Mouse (Mus musculus) liver, adult 2 months (tissue): Measurements from ENCODE around the gene Il1r1. TPM values are rescaled to one million over a fixed set of nuclear protein-coding genes. Genes with fewer than 3 reads are reported as not detected.

Experiments used
- DNase-seq: peaks from one replicate; pipeline ENCODE4 v3.0.0-alpha.2; 2011; ENCODE audit warnings: low read depth, low spot score; ENCODE audit errors: extremely low read depth
- H3K27ac ChIP-seq: fragments of 200-500 bp; replicated peaks from 2 replicates; pipeline ENCODE4 v1.5.1; 2012; ENCODE audit warnings: low read depth, mild to moderate bottlenecking, control low read depth, inconsistent platforms, low read length; ENCODE audit not compliant: insufficient read depth
- H3K27me3 ChIP-seq: fragments of 200-500 bp; 2 replicates; pipeline ENCODE4 v1.6.1; 2012; ENCODE audit warnings: mild to moderate bottlenecking, moderate library complexity, low read length, inconsistent platforms; ENCODE audit not compliant: control insufficient read depth, insufficient read depth
- H3K36me3 ChIP-seq: fragments of 200-500 bp; 2 replicates; pipeline ENCODE4 v1.6.1; 2012; ENCODE audit warnings: low read length, inconsistent platforms; ENCODE audit not compliant: control insufficient read depth, insufficient read depth
- H3K4me1 ChIP-seq: fragments of 200-500 bp; 2 replicates; pipeline ENCODE4 v1.6.1; 2011; ENCODE audit warnings: low read length; ENCODE audit not compliant: control insufficient read depth, insufficient read depth
- H3K4me3 ChIP-seq: fragments of 200-500 bp; 2 replicates; pipeline ENCODE4 v1.5.1; 2011; ENCODE audit warnings: low read depth, mild to moderate bottlenecking, control low read depth, low read length, moderate library complexity; ENCODE audit not compliant: insufficient read depth
- H3K79me2 ChIP-seq: fragments of 200-500 bp; 2 replicates; pipeline ENCODE4 v1.6.1; 2012; ENCODE audit warnings: inconsistent platforms, mild to moderate bottlenecking, low read length, moderate library complexity; ENCODE audit not compliant: control insufficient read depth, insufficient read depth
- H3K9ac ChIP-seq: fragments of 200-500 bp; 2 replicates; pipeline ENCODE4 v1.6.1; 2012; ENCODE audit warnings: low read depth, mild to moderate bottlenecking, control low read depth, inconsistent platforms, low read length
- CTCF ChIP-seq: fragments of 200-500 bp; IDR thresholded peaks from 2 replicates; pipeline ENCODE4 v1.5.1; 2011; ENCODE audit warnings: low read depth, low read length, control low read depth
- POLR2A ChIP-seq: fragments of 200-500 bp; IDR thresholded peaks from 2 replicates; pipeline ENCODE4 v1.6.1; 2011; ENCODE audit warnings: low read length, control low read depth; ENCODE audit not compliant: insufficient read depth; ENCODE audit errors: extremely low read depth
- WGBS: fragments of 180-500 bp; shearing (Covaris S2); methylation state at CpG from one replicate; pipeline ENCODE4 v1.1.7; 2018; 5-methylcytosine and 5-hydroxymethylcytosine counted together
- polyA plus RNA-seq: library from polyadenylated mRNA; depleted of rRNA; stranded (reverse); fragments of >200 nt; gene quantifications from 2 replicates; pipeline ENCODE4 v1.2.3, GENCODE M21; 2012
- total RNA-seq: library from RNA; depleted of rRNA; stranded (reverse); fragments of >200 nt; gene quantifications from 2 replicates; pipeline ENCODE4 v1.2.3, GENCODE M21; 2014

Il1r1 gene
- total and polyA plus RNA-seq, 2 experiments: 5.5 to 16.0 TPM

DNA sequence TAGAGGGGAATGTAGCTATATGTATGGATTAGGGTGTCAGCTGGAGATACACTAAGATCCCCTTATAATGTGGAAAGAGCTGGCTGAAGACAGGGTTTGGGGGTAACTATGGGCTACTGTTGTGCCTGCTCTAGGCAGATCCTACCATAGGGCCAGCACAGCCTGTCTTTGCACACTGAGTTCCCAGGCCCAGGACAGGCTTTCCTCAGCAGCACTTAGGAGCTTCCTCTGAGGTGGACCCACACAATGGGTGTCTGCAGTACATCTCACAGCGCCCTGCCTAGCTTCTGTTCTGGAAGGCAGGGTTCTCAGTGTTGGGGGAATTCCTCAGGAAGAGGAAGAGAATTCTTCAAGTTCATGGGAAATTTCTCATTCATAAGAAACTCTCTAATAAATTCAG is 48.6 kb downstream of the Il1r1 start:
- peaks cover 39% of the 10 kb centered on the region; the same call in 1 of the 2 replicates for H3K79me2 ChIP-seq
- H3K9ac ChIP-seq: no peak overlapping the region
- WGBS: 81% methylated on average over 1 of the region's 1 CpGs
- no peak overlapping the region for H3K27ac ChIP-seq
- DNase-seq: no peak
- no peaks in the 10 kb centered on the region for H3K27me3 ChIP-seq
- TF ChIP-seq CTCF: no peak
- TF ChIP-seq POLR2A: no peak
- peaks cover 8% of the 10 kb centered on the region for H3K4me1 ChIP-seq
- peaks cover 26% of the 10 kb centered on the region for H3K36me3 ChIP-seq
- H3K4me3 ChIP-seq: no peak overlapping the region

DNA sequence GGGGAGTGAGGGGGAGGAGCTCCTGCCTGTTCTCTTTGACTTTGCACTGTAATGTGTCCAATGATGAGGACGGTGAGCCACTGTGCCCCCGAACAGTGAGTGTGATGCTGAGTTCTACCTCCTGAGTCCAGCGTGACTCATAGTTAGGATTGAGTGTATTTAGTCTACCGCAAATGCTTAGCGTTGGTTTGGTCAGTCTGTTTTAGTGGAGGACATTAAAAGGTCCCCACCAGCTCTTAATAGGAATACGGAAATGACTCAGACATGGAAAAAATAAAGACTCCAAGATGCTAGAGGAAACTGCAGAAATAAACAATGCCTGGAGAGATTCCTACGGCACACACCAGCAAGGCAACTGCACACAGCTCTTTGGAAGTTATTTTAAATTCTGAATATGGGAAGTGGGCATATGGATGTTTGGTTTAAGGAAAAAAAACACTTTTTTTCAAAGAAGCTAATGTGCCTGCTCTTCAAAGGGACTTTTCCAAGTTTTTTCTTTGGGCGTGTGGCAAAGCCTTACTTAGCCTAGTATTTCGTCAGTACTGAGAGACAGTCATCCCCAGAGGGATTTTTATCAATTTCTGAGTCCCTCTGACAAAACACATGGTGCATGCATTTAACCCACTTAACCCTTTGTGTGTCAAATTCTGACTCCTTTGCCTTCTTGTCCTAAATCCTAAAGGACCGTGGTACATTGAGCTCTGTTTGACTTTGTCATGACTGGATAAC is 50.6 kb downstream of the Il1r1 start:
- Histone ChIP-seq H3K27ac (0 out of 2 replicates have a peak overlapping the region, but pooled peaks have one; percentile 8), H3K27me3 (no peaks in the 10 kb centered on the region), H3K4me1 (peaks cover 8% of the 10 kb centered on the region), H3K36me3 (peaks cover 37% of the 10 kb centered on the region), H3K79me2 (peaks cover 30% of the 10 kb centered on the region; the same call in 1 of the 2 replicates), H3K4me3 (no peak overlapping the region), H3K9ac (no peak overlapping the region)
- TF ChIP-seq CTCF (no peak), POLR2A (no peak)
- DNase-seq: no peak
- 71% methylated on average over 10 of the region's 10 CpGs for WGBS

DNA sequence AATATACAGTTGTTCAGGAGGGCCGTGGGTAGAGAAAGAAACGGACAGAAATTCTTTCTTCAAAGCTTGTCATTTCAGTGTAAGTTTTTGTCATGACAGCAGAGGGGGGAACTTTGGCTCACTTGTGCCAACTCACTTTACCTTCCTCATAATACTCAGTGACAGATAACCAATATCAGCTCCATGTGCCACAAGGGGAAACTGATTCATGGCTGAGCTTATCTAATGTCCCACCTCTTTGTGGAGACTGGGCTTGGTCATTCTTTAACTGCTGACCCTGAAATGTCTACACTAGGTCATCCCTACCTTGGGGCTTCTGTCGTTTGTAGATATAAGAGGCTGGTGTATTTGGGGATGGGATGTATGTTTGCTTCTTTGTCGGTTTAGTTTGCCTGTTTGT is 53.1 kb downstream of the Il1r1 start:
- Histone ChIP-seq H3K79me2 (peaks cover 21% of the 10 kb centered on the region; the same call in 1 of the 2 replicates), H3K4me1 (peaks cover 5% of the 10 kb centered on the region), H3K27me3 (no peaks in the 10 kb centered on the region), H3K36me3 (peaks cover 55% of the 10 kb centered on the region), H3K27ac (no peak overlapping the region), H3K4me3 (no peak overlapping the region), H3K9ac (no peak overlapping the region)
- 52% methylated on average over 4 of the region's 4 CpGs for WGBS
- no peak for TF ChIP-seq POLR2A
- TF ChIP-seq CTCF: no peak
- DNase-seq: no peak

DNA sequence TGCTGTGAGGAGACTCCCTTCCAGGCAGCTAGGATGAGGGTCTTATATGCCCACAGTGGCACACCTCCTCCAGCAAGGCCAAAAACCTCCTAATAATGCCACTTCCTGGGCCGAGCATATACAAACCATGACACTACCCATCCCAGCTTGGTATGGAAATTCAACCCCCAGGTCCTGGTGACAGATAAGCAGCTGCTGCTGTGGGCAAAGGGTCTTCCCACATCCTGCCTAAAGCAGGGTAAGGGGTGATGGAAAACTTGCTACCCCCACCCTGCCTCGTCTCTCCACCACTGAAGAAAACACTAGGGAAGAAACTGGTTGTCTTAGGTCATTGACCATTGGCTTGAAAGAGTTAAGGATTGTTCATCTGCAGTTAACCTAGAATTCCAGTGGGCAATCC is 53.8 kb downstream of the Il1r1 start:
- 92% methylated on average over 2 of the region's 2 CpGs for WGBS
- Histone ChIP-seq H3K27me3 (no peaks in the 10 kb centered on the region), H3K36me3 (peaks cover 55% of the 10 kb centered on the region), H3K9ac (no peak overlapping the region), H3K27ac (no peak overlapping the region), H3K4me3 (no peak overlapping the region), H3K79me2 (peaks cover 21% of the 10 kb centered on the region; the same call in 1 of the 2 replicates), H3K4me1 (peaks cover 5% of the 10 kb centered on the region)
- DNase-seq: no peak
- no peak for TF ChIP-seq CTCF
- TF ChIP-seq POLR2A: no peak

DNA sequence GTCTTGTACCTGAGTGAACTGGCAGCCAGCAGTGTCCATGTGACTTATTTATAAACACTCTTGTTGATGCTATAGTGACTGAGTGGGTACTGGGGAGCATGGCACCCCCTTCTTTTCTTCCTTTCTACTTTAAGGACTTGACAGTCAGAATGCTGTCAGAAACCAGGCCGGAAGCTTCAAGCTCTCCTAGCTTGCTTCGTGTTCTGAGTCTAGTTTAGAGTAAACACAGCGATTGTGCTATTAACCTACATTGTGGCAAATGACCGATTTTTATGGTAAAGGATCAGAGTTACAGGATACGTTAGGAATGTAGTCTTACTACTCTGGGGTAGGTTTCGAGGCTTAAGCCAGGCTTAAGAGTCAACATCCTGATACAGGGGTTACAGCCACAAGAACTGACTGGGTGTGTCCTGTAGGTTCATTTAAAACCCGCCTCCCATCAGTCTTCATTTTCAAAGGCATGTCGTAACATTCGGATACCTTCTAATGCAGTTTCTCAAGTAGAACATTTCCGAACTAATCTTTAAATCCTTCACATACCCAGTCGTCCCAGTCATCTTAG is 54.4 kb downstream of the Il1r1 start:
- Histone ChIP-seq H3K27me3 (no peaks in the 10 kb centered on the region), H3K27ac (no peak overlapping the region), H3K79me2 (peaks cover 21% of the 10 kb centered on the region; the same call in 1 of the 2 replicates), H3K9ac (no peak overlapping the region), H3K36me3 (peaks cover 58% of the 10 kb centered on the region), H3K4me3 (no peak overlapping the region), H3K4me1 (peaks cover 5% of the 10 kb centered on the region)
- 89% methylated on average over 11 of the region's 11 CpGs for WGBS
- no peak for TF ChIP-seq CTCF
- TF ChIP-seq POLR2A: no peak
- no peak for DNase-seq

DNA sequence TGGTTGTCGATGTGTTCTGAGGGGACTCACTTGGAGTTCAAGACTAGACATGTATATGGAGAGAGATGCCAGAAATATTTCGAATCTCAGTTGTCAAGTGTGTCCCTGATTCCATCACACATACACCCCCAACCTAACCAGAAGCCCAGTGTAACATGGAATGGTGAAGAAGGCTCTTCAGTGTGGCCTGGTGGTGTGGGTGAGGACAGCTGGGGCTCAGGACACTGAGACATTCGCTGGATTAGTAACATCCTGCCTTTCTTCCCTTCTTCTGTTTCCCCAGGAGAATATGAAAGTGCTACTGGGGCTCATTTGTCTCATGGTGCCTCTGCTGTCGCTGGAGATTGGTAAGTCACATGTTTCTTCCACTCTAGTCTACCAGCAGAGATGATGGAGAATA is 57.1 kb downstream of the Il1r1 start:
- Histone ChIP-seq H3K36me3 (peaks cover 55% of the 10 kb centered on the region; the same call in 1 of the 2 replicates), H3K27ac (no peak overlapping the region), H3K4me3 (no peak overlapping the region), H3K9ac (no peak overlapping the region), H3K27me3 (no peaks in the 10 kb centered on the region), H3K4me1 (peaks cover 2% of the 10 kb centered on the region), H3K79me2 (peaks cover 14% of the 10 kb centered on the region; the same call in 1 of the 2 replicates)
- no peak for DNase-seq
- TF ChIP-seq CTCF (no peak), POLR2A (no peak)
- WGBS: 77% methylated on average over 4 of the region's 4 CpGs
